Mouse (Mus musculus): ENCODE data around the gene Xrcc6.
"Not testable (repeated sequence)": the region's sequence is repeated elsewhere in the genome, so short reads cannot be mapped to it uniquely, and the experiment has no call there.

Gene Xrcc6

GRCm38 (mm10) chr15:81966062-81966829, 21.4 kb upstream of the Xrcc6 start:
- no peak for DNase-seq

- no peak for DNase-seq
Observed at GRCm38 (mm10) chr15:81967821-81968220, 19.8 kb upstream of the Xrcc6 start.

GRCm38 (mm10) chr15:81968447-81968846, 19.2 kb upstream of the Xrcc6 start:
- DNase-seq: no peak

- DNase-seq: no peak
Observed at GRCm38 (mm10) chr15:81969173-81969572, 18.5 kb upstream of the Xrcc6 start.

GRCm38 (mm10) chr15:81969635-81970034, 18.0 kb upstream of the Xrcc6 start:
- DNase-seq: not testable (repeated sequence)

GRCm38 (mm10) chr15:81970498-81970897, 17.1 kb upstream of the Xrcc6 start:
- not testable (repeated sequence) for DNase-seq

GRCm38 (mm10) chr15:81975156-81975555, 12.5 kb upstream of the Xrcc6 start:
- not testable (repeated sequence) for DNase-seq

GRCm38 (mm10) chr15:81980321-81980720, 7.3 kb upstream of the Xrcc6 start, which contains the start of gene 1700029P11Rik:
Gene 1700029P11Rik (plus strand): TSS chr15:81980540.
- no peak for DNase-seq

- DNase-seq: no peak
Observed at GRCm38 (mm10) chr15:81982173-81982572, 5.5 kb upstream of the Xrcc6 start.

- no peak for DNase-seq
Observed at GRCm38 (mm10) chr15:81985267-81986161, 2.1 kb upstream of the Xrcc6 start.

GRCm38 (mm10) chr15:81989371-81990062, 1.9 kb downstream of the Xrcc6 start:
- DNase-seq: peak; percentile 94

- no peak for DNase-seq
Observed at GRCm38 (mm10) chr15:81990549-81990948, 2.9 kb downstream of the Xrcc6 start.

GRCm38 (mm10) chr15:81993992-81994391, 6.4 kb downstream of the Xrcc6 start:
- DNase-seq: no peak

GRCm38 (mm10) chr15:82004257-82004656, 16.6 kb downstream of the Xrcc6 start:
- no peak for DNase-seq

GRCm38 (mm10) chr15:82011947-82012346, 24.3 kb downstream of the Xrcc6 start:
- DNase-seq: no peak

- DNase-seq: no peak
Observed at GRCm38 (mm10) chr15:82014745-82015391, 27.2 kb downstream of the Xrcc6 start.

GRCm38 (mm10) chr15:82015392-82016100, 27.9 kb downstream of the Xrcc6 start:
- peak; percentile 62 for DNase-seq

- DNase-seq: peak; percentile 99
Observed at GRCm38 (mm10) chr15:82016101-82016808, 28.6 kb downstream of the Xrcc6 start.

GRCm38 (mm10) chr15:82016830-82017229, 29.2 kb downstream of the Xrcc6 start:
- no peak for DNase-seq

GRCm38 (mm10) chr15:82017461-82017860, 29.8 kb downstream of the Xrcc6 start:
- DNase-seq: no peak

- no peak for DNase-seq
Observed at GRCm38 (mm10) chr15:82019288-82019687, 31.7 kb downstream of the Xrcc6 start.

All from cerebellum, adult 9-10 months (tissue).